Mouse (Mus musculus): Measurements from ENCODE around the gene Degs1.

DNA sequence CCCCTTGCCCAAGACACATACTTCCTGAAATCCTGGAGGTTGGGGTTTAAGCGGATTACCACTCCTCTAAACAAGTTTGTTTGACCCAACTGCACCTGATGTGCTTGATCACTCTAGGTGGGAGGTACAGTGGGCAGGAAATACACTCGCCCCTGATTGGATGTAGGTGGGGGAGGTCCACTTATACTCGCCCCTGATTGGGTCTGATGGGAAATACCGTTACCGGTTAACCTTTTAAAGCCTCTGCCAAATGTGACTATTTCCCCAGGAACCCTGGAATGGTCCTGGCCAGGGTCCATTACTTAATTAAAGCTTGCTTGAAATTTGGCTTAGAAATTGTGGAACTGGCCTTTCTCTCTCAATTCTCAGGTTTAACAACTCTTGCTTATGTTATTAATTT lies 11.5 kb downstream of the Degs1 start:
- TF ChIP-seq POLR2A (IDR thresholded peaks at IDR 0.05; ENCODE audit: borderline replicate concordance, insufficient read depth, low read length) (no peak), CTCF (IDR thresholded peaks at IDR 0.05; ENCODE audit: borderline replicate concordance, insufficient read depth, low read depth, low read length) (no peak)
